Mouse (Mus musculus) frontal cortex, postnatal 10 days (tissue): ENCODE results near the gene Srsf12.
A peak's percentile ranks its signal among the peaks of the same experiment; 100 is the strongest.

Experiments
- DNase-seq, 2 experiments: peaks; one replicate each; pipeline ENCODE4 v3.0.0; 2022; ENCODE audit warnings: low spot score in 2 of 2, mixed read lengths in 1 of 2

Srsf12 gene

GRCm38 (mm10) chr4:33249716-33250230 lies 41.0 kb downstream of the Srsf12 start:
- no peak for DNase-seq

GRCm38 (mm10) chr4:33250867-33251266 lies 42.1 kb downstream of the Srsf12 start:
- DNase-seq = no peak

- DNase-seq = no peak
These were observed 45.9 kb downstream of the Srsf12 start for GRCm38 (mm10) chr4:33254706-33255105.

DNA sequence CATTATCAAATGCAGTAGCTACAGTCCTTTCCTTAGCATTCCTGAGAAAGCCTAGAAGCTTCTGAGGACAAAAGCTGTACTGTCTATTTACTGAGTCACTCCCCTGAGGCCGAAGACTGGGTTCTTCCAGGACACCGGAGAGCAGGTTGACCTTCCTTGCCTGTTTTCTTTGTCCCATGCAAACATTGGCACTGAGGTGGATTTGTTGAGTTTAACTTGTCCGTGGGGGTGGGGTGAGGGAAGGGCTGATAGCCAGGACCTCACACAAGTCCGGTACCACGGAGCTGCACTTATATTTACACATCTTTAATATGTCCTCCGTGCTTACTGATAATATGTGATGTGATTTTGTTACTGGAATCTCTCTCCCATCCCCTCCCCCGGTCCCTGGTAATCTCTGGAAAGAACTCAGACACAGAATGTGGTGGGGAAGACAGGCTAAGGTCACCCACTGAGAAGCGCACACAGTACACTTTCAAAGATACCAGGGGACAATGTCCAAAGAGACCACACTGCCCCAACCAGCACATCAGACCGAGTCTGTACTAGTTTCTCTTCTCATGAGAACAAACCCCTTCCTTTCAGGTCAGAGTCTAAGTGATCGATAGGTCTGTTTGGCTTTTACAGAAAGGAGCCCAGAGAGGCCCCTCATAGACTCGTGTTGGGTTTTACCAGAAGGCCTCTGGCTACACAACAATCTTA lies 48.6 kb downstream of the Srsf12 start:
- DNase-seq = no peak

GRCm38 (mm10) chr4:33260311-33260710 lies 51.5 kb downstream of the Srsf12 start:
- DNase-seq = no peak

DNA sequence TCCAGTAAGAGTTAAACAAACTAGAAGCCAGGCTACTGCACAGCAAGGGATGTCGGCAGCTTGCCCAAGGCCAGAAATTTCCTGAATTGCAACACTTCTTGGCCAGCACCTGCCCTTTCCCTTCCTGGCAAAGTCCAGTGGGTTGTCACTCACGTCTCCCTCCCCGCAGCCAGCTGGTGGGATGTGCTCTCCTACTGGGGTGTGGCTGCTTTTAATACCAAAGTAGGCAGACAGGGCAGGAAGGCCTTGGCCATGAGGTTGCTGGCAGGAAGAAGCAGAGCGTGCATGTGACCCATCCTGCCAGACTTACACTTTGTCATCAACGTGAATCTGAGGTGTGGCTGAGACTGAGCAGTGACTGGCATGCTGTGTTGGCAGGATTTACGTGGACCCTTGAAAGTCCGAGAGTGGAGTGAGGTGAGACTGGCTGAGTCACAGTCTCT lies 52.5 kb downstream of the Srsf12 start:
- DNase-seq = peak; percentile 25 to 39

- no peak for DNase-seq
These were observed 54.1 kb downstream of the Srsf12 start for GRCm38 (mm10) chr4:33262897-33263296.

DNA sequence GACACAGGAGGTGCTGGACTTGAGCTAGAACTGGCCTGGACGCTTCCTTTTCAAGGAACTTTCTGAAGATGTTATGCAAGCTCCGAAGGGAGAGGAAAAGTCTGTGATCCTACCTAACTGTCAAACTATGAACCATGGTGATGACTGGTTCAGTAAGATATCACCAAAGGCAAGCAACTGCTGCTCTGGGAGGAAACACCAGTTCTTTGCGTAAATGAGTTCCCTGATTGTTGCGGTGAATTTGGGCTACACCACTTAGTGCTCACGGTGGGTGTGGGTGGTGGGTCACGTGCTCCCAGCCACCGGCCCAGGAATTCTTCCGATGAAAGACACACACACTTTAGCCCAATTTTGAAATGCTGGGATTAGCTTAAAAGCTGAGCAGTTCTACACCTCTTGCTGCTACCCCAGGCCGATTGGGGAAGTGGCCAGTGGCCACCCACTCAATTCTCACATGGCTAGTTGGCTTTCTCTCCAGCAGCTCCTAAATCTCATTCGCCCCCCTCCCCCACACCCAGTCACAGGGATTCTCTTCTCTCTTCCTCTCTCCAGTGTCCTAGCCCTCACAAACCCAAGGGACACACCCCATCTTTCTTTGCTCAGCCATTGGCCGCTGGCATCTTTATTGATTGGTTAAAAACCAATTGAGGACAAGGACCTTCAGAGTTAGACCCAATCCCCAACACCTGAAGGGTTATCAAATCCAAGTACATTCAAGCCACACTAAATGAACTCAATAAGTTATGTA lies 56.4 kb downstream of the Srsf12 start:
- no peak for DNase-seq

DNA sequence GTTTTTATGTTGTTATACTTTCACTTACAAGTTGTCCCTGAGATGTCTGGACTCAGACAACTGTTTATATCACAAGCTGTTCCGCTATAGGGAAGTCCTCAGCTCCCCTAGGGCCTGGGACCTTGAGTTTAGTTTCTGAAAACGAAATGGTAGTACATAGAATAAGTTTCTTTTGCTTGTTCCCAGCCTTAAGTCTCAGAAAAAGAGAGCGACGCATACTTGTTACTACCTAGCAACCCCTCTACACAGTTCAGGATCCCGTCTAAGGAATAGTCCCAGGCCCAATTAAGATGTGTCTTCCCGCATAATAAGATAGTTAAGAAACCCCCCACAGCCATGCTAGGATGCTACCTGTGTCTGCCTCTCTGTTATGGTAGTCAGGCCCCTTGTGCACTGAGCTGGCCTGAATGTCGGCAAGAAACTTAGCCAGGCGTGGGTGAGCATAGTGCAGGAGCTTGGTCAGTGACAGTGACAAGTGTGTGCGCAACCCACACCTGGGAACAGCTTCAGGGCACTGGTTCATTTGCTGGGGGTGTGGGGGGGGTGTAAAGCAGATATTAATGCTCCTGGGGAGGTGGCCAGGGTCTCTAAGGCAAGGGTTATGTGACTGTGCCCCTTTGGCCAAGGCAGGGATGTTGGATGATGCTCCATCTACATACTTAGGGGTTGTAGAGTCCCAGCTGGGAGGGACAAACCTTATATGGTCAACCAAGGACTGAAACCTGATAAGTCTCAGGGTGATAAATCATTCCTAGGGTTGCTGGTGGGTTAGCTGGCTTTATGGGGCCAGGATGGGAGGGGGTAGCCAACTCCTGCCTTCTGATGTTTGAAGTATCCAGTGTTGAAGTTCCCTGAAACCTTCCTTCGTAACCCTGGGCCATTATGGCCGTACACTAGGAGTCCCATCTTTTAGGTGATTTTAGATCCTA lies 61.9 kb downstream of the Srsf12 start:
- no peak for DNase-seq

GRCm38 (mm10) chr4:33273437-33273836 lies 64.6 kb downstream of the Srsf12 start:
- no peak for DNase-seq

- DNase-seq = no peak
These were observed 73.3 kb downstream of the Srsf12 start for GRCm38 (mm10) chr4:33281891-33282685.
